Mouse (Mus musculus) right cerebral cortex, adult 18-20 months (tissue): ENCODE data around the gene Rab26.
A peak's percentile ranks its signal among the peaks of the same experiment; 100 is the strongest.

Experiments used
- DNase-seq: peaks from one replicate; pipeline ENCODE4 v3.0.0; 2022; ENCODE audit warnings: mixed read lengths

The Rab26 gene

DNA sequence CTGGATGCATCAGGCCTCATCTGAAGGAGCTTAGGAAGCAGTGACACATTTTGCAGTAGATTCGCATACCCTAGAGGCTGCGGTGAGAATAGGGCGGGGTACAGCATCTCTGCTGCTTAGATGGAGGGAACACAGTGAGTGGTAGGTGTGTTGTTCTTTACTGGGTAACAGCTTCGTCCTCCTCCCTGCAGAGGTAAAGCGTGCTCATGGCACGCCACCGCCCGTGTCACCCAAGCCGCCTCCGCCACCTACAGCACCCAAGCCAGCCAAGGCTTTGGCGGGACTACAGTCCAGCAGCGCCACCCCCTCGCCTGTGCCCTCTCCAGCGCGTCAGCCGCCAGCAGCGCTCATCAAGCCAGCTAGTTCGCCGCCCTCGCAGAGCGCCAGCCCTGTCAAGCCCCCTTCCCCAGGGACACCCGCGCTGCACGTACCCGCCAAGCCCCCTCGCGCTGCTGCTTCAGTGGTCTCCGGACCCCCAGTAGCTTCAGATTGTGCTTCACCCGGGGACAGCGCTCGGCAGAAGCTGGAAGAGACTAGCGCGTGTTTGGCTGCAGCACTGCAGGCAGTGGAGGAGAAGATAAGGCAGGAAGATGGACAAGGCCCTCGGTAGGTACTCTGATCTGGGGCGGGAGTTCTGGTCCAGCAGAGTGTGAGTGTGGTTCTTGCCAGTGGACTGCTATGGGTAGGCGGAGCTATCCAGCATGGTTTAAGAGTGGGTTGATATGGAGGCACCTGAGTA lies 27.5 kb downstream of the Rab26 start:
- DNase-seq = peak; percentile 78

DNA sequence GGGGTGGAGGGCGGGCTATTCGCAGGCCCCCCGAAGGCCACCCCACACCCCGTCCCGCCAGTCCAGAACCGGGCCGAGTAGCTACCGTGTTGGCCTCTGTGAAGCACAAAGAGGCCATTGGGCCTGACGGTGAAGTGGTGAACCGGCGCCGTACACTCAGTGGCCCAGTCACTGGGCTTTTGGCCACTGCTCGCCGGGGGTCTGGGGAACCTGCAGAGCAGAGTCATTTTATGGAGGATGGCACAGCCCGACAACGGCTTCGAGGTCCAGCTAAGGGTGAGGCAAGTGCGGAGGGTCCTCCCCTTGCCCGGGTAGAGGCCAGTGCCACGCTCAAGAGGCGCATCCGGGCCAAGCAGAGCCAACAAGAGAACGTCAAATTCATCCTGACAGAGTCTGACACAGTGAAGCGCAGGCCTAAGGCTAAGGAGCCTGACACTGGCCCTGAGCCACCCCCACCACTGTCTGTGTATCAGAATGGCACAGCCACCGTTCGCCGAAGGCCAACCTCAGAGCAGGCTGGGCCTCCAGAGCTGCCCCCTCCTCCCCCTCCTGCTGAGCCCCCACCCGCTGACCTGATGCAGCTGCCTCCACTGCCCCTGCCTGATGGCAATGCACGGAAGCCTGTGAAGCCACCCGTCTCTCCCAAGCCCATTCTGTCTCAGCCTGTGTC lies 28.6 kb downstream of the Rab26 start:
- no peak for DNase-seq

DNA sequence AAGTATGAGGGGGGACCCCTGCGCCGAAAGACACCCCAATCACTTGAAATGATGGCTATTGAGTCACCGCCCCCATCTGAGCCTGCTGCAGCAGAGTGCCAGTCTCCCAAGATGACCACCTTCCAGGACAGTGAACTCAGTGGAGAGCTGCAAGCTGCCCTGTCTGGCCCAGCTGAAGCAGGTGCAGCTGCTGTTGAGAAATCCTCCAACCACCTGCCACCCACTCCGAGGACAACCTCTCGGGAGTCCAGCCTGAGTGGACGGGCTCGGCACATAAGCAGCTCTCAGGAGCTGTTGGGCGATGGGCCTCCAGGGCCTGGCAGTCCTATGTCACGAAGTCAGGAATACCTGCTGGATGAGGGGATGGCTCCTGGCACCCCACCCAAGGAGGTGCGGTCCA lies 29.9 kb downstream of the Rab26 start:
- DNase-seq = no peak

GRCm38 (mm10) chr17:24502208-24502607 lies 31.8 kb downstream of the Rab26 start:
- no peak for DNase-seq

- no peak for DNase-seq
Measured at GRCm38 (mm10) chr17:24496026-24496425, 38.0 kb downstream of the Rab26 start.

- peak; percentile 81 for DNase-seq
Measured at GRCm38 (mm10) chr17:24495443-24495842, 38.6 kb downstream of the Rab26 start.

- peak; percentile 58 for DNase-seq
Measured at GRCm38 (mm10) chr17:24494627-24495335, 39.2 kb downstream of the Rab26 start.

DNA sequence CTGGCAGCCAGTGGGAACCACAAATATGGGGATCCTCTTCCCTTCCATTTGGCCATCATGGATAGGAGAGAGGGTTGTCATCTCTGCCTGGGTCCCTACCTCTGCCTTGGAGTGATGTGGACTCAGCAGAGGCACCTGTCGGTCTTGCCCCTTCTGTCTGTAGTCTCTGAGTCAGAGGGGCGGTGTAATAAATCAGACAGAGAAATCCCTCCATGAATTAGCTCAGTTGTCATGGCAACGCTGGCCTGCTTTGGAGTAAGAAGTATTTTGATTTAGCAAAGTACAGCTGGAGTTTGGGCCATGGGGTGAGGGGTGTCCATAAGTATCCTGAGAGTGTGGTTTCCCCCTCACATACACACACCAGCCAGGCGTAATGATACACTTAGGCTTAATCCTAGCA lies 43.6 kb downstream of the Rab26 start:
- DNase-seq = peak; percentile 50

DNA sequence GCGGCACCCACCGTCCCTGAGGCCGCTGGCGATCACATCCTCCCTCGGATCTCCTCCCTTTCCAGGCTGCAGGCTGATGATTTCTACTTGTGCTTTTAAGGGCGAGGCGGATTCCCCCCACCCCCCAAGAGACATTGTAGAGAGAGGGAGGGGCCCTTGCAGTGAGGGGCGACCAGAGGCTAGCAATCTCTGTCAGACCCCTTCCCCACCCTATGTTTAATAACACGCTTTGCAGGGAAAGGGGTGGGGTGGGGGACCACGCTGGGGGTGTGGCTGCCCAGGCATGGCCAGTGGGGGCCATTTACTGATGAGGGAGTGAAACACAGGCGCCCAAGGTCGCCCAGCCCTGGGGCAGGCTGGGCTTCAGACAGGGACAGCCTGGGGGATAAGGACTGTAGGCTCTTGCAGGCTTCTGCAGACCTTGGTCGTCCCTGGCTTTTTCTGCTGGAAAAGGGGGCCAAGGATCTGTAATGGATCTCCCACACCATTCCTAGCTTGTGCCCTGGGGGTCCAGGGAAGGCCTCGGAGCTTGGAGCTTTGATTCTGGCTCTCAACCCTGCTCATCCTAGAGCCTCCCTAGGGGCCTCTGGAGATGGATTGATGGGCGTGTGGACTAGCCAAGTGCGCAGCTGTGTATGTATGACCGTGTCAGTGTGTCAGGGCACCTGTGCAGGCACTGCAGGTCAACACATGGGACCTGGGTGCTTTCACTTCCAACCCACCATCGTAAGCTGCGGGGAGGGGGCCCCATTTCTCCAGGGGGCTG lies 44.6 kb downstream of the Rab26 start:
- DNase-seq = no peak

DNA sequence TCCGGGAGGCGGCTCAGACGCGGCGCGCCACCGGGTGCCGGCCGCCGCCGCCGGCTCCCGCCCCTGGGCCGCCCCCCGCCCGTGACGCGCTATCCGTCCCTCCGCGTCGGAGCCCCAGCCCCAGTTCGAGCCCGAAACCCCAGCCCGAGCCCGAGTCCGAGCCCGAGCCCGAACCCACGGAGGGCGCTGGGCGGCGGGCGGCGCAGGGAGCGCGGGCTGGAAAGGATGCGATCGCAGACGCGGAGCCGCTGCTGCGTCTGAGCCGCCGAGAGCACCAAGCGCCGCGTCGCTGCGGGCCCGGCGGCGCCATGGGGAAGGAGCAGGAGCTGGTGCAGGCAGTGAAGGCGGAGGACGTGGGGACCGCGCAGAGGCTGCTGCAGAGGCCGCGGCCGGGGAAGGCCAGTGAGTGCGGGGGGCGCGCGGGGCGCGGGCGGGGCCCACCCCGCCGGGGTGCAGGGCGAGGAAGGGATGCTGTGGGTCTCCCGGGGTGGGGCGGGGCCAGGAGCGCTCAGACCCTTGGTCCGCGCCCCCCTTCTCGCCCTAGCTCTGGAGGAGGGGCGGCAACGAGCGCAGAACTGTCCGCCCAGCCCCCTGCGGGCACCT lies 45.2 kb downstream of the Rab26 start:
- DNase-seq = peak; percentile 49

GRCm38 (mm10) chr17:24488186-24488661 lies 45.8 kb downstream of the Rab26 start, which contains the start of gene Caskin1:
Caskin1 (plus strand) TSS chr17:24488601.
- DNase-seq = peak; percentile 72

DNA sequence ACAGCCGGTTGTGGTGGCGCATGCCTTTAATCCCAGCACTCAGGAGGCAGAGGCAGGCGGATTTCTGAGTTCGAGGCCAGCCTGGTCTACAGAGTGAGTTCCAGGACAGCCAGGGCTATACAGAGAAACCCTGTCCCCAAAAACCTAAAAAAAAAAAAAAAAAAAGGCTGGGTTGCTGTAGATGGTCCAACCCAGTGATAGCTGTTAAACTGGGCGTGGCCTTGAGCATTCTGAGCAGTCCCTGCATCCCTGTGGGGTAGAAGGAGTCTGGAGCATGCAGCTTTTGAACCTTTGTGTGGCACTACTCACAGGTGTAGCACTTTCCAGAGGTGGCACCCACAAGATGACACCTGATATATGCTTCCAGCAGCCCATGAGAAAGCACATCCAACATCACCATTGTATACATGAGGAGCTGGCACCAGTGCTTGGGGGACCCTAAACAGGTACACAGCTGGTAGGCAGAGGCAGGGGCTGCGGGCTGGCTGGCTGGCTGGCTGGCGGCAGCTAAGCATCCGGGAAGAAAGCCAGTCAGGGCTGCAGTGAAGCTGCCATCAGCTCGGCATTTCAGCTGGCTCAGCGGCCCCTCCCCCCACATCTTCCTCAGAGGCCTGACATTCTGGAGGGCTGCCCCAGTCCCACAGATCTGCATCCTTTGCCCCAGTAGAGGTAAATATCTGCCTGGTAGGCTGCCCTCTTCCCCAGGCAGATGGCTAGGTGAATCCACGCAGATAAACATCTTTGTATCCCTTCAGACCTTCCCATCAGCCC lies 48.7 kb downstream of the Rab26 start:
- peak; percentile 55 for DNase-seq

- DNase-seq = no peak
Measured at GRCm38 (mm10) chr17:24483495-24483894, 50.5 kb downstream of the Rab26 start.

GRCm38 (mm10) chr17:24481027-24481815 lies 52.8 kb downstream of the Rab26 start:
- DNase-seq = no peak

DNA sequence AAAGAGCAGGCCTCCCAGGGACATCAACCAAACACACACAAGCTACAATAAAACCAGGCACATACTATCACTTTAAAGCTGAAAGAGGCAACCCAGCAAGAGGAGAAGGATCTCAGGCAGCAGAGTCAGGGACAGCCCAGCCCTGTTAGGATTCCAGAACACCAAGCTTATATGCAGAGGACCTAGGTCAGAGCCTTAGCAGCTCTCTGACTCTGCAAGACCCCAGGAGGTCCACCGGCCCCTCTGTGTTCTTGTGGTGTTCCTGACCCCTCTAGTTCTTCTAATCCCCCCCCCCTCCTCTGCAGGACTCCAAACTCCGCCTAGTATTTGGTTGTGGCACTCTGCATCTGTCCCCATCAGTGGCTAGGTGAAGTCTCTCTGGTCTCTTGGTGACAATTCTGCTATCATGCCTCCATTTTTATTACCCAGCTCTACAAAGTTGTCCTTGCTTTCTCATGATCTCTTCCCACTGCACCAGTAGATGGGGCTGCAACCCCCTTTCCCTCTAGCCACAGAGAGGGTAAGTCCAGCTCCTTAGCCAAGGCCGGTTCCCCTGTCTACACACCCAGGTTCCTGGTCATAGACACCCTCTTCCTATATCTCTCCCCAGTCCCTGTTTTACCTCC lies 53.7 kb downstream of the Rab26 start:
- no peak for DNase-seq

DNA sequence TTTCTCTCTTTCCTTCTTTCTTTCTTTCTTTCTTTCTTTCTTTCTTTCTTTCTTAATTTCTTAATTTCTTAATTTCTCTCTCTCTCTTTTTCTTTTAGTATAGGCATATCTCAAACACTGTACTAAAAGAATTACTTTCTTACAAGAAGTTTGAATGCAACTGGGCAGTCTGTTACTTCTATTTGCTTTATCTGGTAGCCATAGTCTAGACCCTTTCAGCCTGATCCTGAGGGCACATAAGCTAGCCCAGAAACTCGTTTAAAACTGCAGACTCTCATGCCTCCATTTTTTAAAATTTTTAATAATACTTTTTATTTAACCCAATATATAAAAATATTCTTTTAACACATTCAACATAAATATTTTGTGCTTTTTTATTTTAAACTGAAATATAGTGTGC lies 54.6 kb downstream of the Rab26 start:
- DNase-seq = no peak

DNA sequence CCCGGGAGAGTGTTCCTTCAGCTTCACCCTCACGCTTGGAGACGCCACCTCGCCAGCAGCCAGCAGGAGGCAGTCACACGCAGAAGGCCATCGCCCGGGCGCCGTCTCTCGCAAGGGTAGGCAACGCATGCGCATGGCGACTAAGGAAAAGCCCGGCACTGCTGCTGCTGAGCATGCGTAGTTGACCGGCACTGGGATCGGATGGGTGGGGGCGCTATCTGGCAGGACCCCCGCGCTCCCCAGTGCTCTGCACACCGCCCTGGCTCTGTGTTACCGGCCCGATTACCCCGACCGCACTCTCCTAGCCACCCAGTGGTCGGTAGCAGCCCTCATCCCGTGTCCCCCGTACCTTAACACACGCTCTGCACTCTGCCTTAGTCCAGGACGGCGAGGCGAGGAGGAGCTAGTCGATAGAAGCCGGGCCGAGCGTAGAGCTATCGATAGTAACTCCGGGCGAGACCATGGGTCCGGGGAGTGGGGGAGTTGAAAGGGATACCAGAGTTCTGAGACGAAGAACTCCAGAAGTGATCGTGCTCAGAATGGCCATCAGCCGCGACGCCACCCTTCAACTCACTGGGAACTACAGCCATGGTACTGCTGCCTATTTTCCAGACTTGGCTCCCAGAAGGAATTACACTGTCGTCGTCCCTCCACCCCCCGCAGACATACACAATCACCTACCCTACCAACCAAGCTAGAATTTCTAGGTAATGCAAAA lies 55.2 kb downstream of the Rab26 start, which contains the start of gene Mlst8:
Gene Mlst8 (minus strand): TSS at position 416 of the 718 bp plus-strand sequence.
- DNase-seq = peak; percentile 97

GRCm38 (mm10) chr17:24477985-24478600 lies 55.9 kb downstream of the Rab26 start:
- no peak for DNase-seq
